ENCODE assay signal across 8 mouse cellular contexts in genomic region chr9:65844421-65845165, GRCm38 (mm10). TPM values are rescaled to one million over a fixed set of nuclear protein-coding genes. Genes with fewer than 3 reads are reported as not detected.
DNase-seq lines count a peak whose midpoint lies in the region; ATAC-seq and TF ChIP-seq lines count a peak whose summit lies in the region.

No protein-coding gene starts in this region.

- ATAC-seq in hindbrain, embryonic 12.5 days (ENCODE audit: low FRiP score): no peak
- no peak for ATAC-seq in hindbrain, embryonic 11.5 days (ENCODE audit: low FRiP score)
- 0 out of 2 replicates have a peak, but pooled peaks have one; percentile 23 for ATAC-seq in forebrain, embryonic 15.5 days (replicated peaks)
- peak; percentile 73 for ATAC-seq in lung, embryonic 16.5 days (ENCODE audit: low read depth)
- no peak for ATAC-seq in CD4-positive, CD25-positive, alpha-beta regulatory T cell, adult 4 months

- no peaks in the 10 kb centered on the region for H3K79me2 ChIP-seq in MEL (ENCODE audit: control insufficient read depth, insufficient read depth, low read length, poor library complexity)

- no peak for TF ChIP-seq RAD21 in MEL (IDR thresholded peaks at IDR 0.05; ENCODE audit: low read depth, low read length)

- no peak overlapping the region for H3K4me3 ChIP-seq in hindbrain, embryonic 12.5 days
- no peak overlapping the region for H3K4me3 ChIP-seq in hindbrain, embryonic 11.5 days (ENCODE audit: low read depth, low read length)
- H3K4me3 ChIP-seq in MEL (ENCODE audit: control insufficient read depth in 1 of 2, insufficient read depth in 1 of 2, low read depth in 2 of 2, low read length in 2 of 2): no peak overlapping the region
- no peak overlapping the region for H3K4me3 ChIP-seq in forebrain, embryonic 15.5 days
- no peak overlapping the region for H3K4me3 ChIP-seq in lung, embryonic 16.5 days (ENCODE audit: low read length)
- H3K4me3 ChIP-seq in limb, embryonic 10.5 days: no peak overlapping the region

- DNase-seq in hindbrain, embryonic 11.5 days (ENCODE audit: low spot score): no peak
- peak; percentile 83 for DNase-seq in MEL (ENCODE audit: low read depth, low spot score)
- DNase-seq in limb, embryonic 10.5 days (ENCODE audit: low spot score): no peak
- no peak for DNase-seq in yolk sac, embryonic 10.5 days (ENCODE audit: low spot score)

- no peak for TF ChIP-seq POLR2A in MEL (IDR thresholded peaks at IDR 0.05; ENCODE audit: control insufficient read depth in 1 of 2, insufficient read depth in 1 of 2, low read depth in 1 of 2, low read length in 2 of 2, poor library complexity in 1 of 2)

- H3K9ac ChIP-seq in hindbrain, embryonic 12.5 days: 0 out of 2 replicates have a peak overlapping the region, but pooled peaks have one; percentile 32
- H3K9ac ChIP-seq in hindbrain, embryonic 11.5 days (ENCODE audit: low read depth, low read length): no peak overlapping the region
- H3K9ac ChIP-seq in MEL (ENCODE audit: control insufficient read depth, low read depth, low read length, poor library complexity, severe bottlenecking): no peak overlapping the region
- H3K9ac ChIP-seq in forebrain, embryonic 15.5 days (replicated peaks): no peak overlapping the region
- H3K9ac ChIP-seq in lung, embryonic 16.5 days (ENCODE audit: low read length): no peak overlapping the region

- no peaks in the 10 kb centered on the region for H3K36me3 ChIP-seq in hindbrain, embryonic 12.5 days
- H3K36me3 ChIP-seq in hindbrain, embryonic 11.5 days (ENCODE audit: control insufficient read depth, insufficient read depth, low read length): no peaks in the 10 kb centered on the region
- peaks cover 0 to 32% of the 10 kb centered on the region in 2 experiments; a peak in 2 of 4 replicates for H3K36me3 ChIP-seq in MEL (ENCODE audit: control insufficient read depth in 1 of 2, insufficient read depth in 2 of 2, low read length in 2 of 2)
- no peaks in the 10 kb centered on the region for H3K36me3 ChIP-seq in forebrain, embryonic 15.5 days
- H3K36me3 ChIP-seq in lung, embryonic 16.5 days (ENCODE audit: control insufficient read depth, insufficient read depth, low read length): peaks cover 2% of the 10 kb centered on the region; the same call in 1 of the 2 replicates
- peaks cover 9% of the 10 kb centered on the region for H3K36me3 ChIP-seq in limb, embryonic 10.5 days

- peaks cover 5% of the 10 kb centered on the region; the same call in 1 of the 2 replicates for H3K4me1 ChIP-seq in hindbrain, embryonic 12.5 days
- no peaks in the 10 kb centered on the region for H3K4me1 ChIP-seq in hindbrain, embryonic 11.5 days (replicated peaks; ENCODE audit: control insufficient read depth, insufficient read depth, low read length)
- H3K4me1 ChIP-seq in MEL (ENCODE audit: control insufficient read depth in 1 of 2, insufficient read depth in 2 of 2, low read length in 2 of 2): peaks cover 14 to 25% of the 10 kb centered on the region in 2 experiments
- H3K4me1 ChIP-seq in forebrain, embryonic 15.5 days: peaks cover 23% of the 10 kb centered on the region
- peaks cover 10% of the 10 kb centered on the region; the same call in 1 of the 2 replicates for H3K4me1 ChIP-seq in lung, embryonic 16.5 days (replicated peaks; ENCODE audit: control insufficient read depth, insufficient read depth, low read length)
- H3K4me1 ChIP-seq in limb, embryonic 10.5 days: no peaks in the 10 kb centered on the region

- TF ChIP-seq CTCF in MEL (IDR thresholded peaks at IDR 0.05 in 2 of 3, conservative IDR thresholded peaks at IDR 0.05 in 1 of 3; ENCODE audit: control insufficient read depth in 1 of 3, insufficient read depth in 1 of 3, low read depth in 2 of 3, low read length in 3 of 3, poor library complexity in 1 of 3, severe bottlenecking in 1 of 3): no peak

- no peaks in the 10 kb centered on the region for H3K9me3 ChIP-seq in hindbrain, embryonic 12.5 days (replicated peaks)
- H3K9me3 ChIP-seq in hindbrain, embryonic 11.5 days (ENCODE audit: control insufficient read depth, low read length): no peaks in the 10 kb centered on the region
- no peaks in the 10 kb centered on the region for H3K9me3 ChIP-seq in MEL (replicated peaks; ENCODE audit: insufficient read depth, low read length)
- no peaks in the 10 kb centered on the region for H3K9me3 ChIP-seq in forebrain, embryonic 15.5 days
- H3K9me3 ChIP-seq in lung, embryonic 16.5 days (ENCODE audit: control insufficient read depth, low read length): no peaks in the 10 kb centered on the region
- no peaks in the 10 kb centered on the region for H3K9me3 ChIP-seq in limb, embryonic 10.5 days (replicated peaks)

- no peaks in the 10 kb centered on the region for H3K27me3 ChIP-seq in hindbrain, embryonic 12.5 days
- H3K27me3 ChIP-seq in hindbrain, embryonic 11.5 days (ENCODE audit: control insufficient read depth, insufficient read depth, low read length): no peaks in the 10 kb centered on the region
- H3K27me3 ChIP-seq in MEL (ENCODE audit: control insufficient read depth in 1 of 2, insufficient read depth in 2 of 2, low read length in 2 of 2): no peaks in the 10 kb centered on the region
- H3K27me3 ChIP-seq in forebrain, embryonic 15.5 days: no peaks in the 10 kb centered on the region
- H3K27me3 ChIP-seq in lung, embryonic 16.5 days (ENCODE audit: control insufficient read depth, insufficient read depth, low read depth, low read length): no peaks in the 10 kb centered on the region
- no peaks in the 10 kb centered on the region for H3K27me3 ChIP-seq in limb, embryonic 10.5 days (ENCODE audit: low read depth, poor library complexity, severe bottlenecking)

- WGBS in hindbrain, embryonic 12.5 days: 58% methylated on average over 7 of the region's 7 CpGs
- 65% methylated on average over 7 of the region's 7 CpGs for WGBS in hindbrain, embryonic 11.5 days
- WGBS in forebrain, embryonic 15.5 days: 23% methylated on average over 7 of the region's 7 CpGs
- 63% methylated on average over 7 of the region's 7 CpGs for WGBS in lung, embryonic 16.5 days
- 93% methylated on average over 7 of the region's 7 CpGs for WGBS in limb, embryonic 10.5 days

- no peak overlapping the region for H3K4me2 ChIP-seq in hindbrain, embryonic 12.5 days (replicated peaks)
- no peak overlapping the region for H3K4me2 ChIP-seq in hindbrain, embryonic 11.5 days (replicated peaks; ENCODE audit: low read depth, low read length)
- H3K4me2 ChIP-seq in forebrain, embryonic 15.5 days (replicated peaks): no peak overlapping the region
- no peak overlapping the region for H3K4me2 ChIP-seq in lung, embryonic 16.5 days (ENCODE audit: low read depth, low read length)

- TF ChIP-seq EP300 in MEL (IDR thresholded peaks at IDR 0.05; ENCODE audit: low read depth in 1 of 2, low read length in 2 of 2): peak in 1 of 2 experiments; percentile 30; a peak in 1 of 4 replicates

- peak overlapping the region; percentile 48 for H3K27ac ChIP-seq in hindbrain, embryonic 12.5 days
- H3K27ac ChIP-seq in hindbrain, embryonic 11.5 days (ENCODE audit: low read depth, low read length): no peak overlapping the region
- H3K27ac ChIP-seq in MEL (ENCODE audit: control insufficient read depth, low read depth, low read length): no peak overlapping the region
- peak overlapping the region; percentile 57 for H3K27ac ChIP-seq in forebrain, embryonic 15.5 days (replicated peaks)
- H3K27ac ChIP-seq in lung, embryonic 16.5 days (ENCODE audit: low read length): peak overlapping the region; percentile 60
- no peak overlapping the region for H3K27ac ChIP-seq in limb, embryonic 10.5 days

TF ChIP-seq in MEL, 35 proteins besides CTCF, POLR2A, EP300 and RAD21:
- TF ChIP-seq ELF1 (IDR thresholded peaks at IDR 0.05; ENCODE audit: low read depth, low read length): no peak
- TF ChIP-seq ETS1 (IDR thresholded peaks at IDR 0.05; ENCODE audit: low read depth, low read length): peak; percentile 26; the same call in 1 of the 2 replicates
- TF ChIP-seq ZNF384 (IDR thresholded peaks at IDR 0.05; ENCODE audit: low read depth, low read length): 0 out of 2 replicates have a peak, but pooled peaks have one; percentile 24

RNA-seq across cellular contexts. Expression of gene Zfp609, which starts 17.2 kb away (rescaled TPM):
- 11.3 and 14.0 TPM in 2 replicates for polyA plus RNA-seq in hindbrain, embryonic 12.5 days (2016; fragmentation: Nextera tagmentation; extraction: Ambion mirVana)
- polyA plus RNA-seq in hindbrain, embryonic 11.5 days (2014; fragmentation: Nextera tagmentation; extraction: Ambion mirVana): 9.2 and 12.5 TPM in 2 replicates
- total RNA-seq in MEL (2012; rRNA removed): 2.9 and 3.6 TPM in 2 replicates
- 10 to 100 TPM in 1 of 2 experiments, not detected in 1; 26.5 TPM for polyA plus RNA-seq in MEL (2012; ENCODE audit: insufficient read depth in 1 of 2, insufficient read length in 2 of 2, low read depth in 1 of 2, low replicate concordance in 2 of 2, missing spikeins in 1 of 2)
- polyA plus RNA-seq in forebrain, embryonic 15.5 days (2015; fragmentation: Nextera tagmentation; extraction: Ambion mirVana): 8.9 and 10.1 TPM in 2 replicates
- polyA plus RNA-seq in lung, embryonic 16.5 days (2015; fragmentation: Nextera tagmentation; extraction: Ambion mirVana): 4.5 and 4.7 TPM in 2 replicates
- 1 to 10 TPM; 2.7 TPM for polyA plus RNA-seq in CD4-positive, CD25-positive, alpha-beta regulatory T cell, adult 4 months (2017; shearing (Covaris generic))
- polyA plus RNA-seq in limb, embryonic 10.5 days (2016; fragmentation: Nextera tagmentation; extraction: Ambion mirVana): 7.5 and 7.6 TPM in 2 replicates

RNA-seq across cellular contexts. Expression of gene Pclaf, which starts 45.4 kb away (rescaled TPM):
- 117 and 128 TPM in 2 replicates for polyA plus RNA-seq in hindbrain, embryonic 12.5 days (2016; fragmentation: Nextera tagmentation; extraction: Ambion mirVana)
- polyA plus RNA-seq in hindbrain, embryonic 11.5 days (2014; fragmentation: Nextera tagmentation; extraction: Ambion mirVana): 176 and 188 TPM in 2 replicates
- 67.1 and 79.2 TPM in 2 replicates for total RNA-seq in MEL (2012; rRNA removed)
- 10 to 100 TPM in 1 of 2 experiments, not detected in 1; 99.0 TPM for polyA plus RNA-seq in MEL (2012; ENCODE audit: insufficient read depth in 1 of 2, insufficient read length in 2 of 2, low read depth in 1 of 2, low replicate concordance in 2 of 2, missing spikeins in 1 of 2)
- polyA plus RNA-seq in forebrain, embryonic 15.5 days (2015; fragmentation: Nextera tagmentation; extraction: Ambion mirVana): 81.0 and 86.0 TPM in 2 replicates
- 205 and 216 TPM in 2 replicates for polyA plus RNA-seq in lung, embryonic 16.5 days (2015; fragmentation: Nextera tagmentation; extraction: Ambion mirVana)
- polyA plus RNA-seq in CD4-positive, CD25-positive, alpha-beta regulatory T cell, adult 4 months (2017; shearing (Covaris generic)): 10 to 100 TPM; 16.4 to 27.2 TPM
- 338 and 354 TPM in 2 replicates for polyA plus RNA-seq in limb, embryonic 10.5 days (2016; fragmentation: Nextera tagmentation; extraction: Ambion mirVana)

Comparison
In these comparisons a context has a peak if more than half of its experiments do, and no peak if none do; other contexts are left out.
1. H3K27ac ChIP-seq: peak in hindbrain, embryonic 12.5 days (single experiment), forebrain, embryonic 15.5 days (single experiment) and lung, embryonic 16.5 days (single experiment); none in hindbrain, embryonic 11.5 days (single experiment), MEL (single experiment) and limb, embryonic 10.5 days (single experiment).
2. ATAC-seq: peak in forebrain, embryonic 15.5 days (single experiment) and lung, embryonic 16.5 days (single experiment); none in hindbrain, embryonic 12.5 days (single experiment), hindbrain, embryonic 11.5 days (single experiment) and CD4-positive, CD25-positive, alpha-beta regulatory T cell, adult 4 months (single experiment).